Mouse (Mus musculus): ENCODE measurements around the gene Slc38a2. TPM values are rescaled to one million over a fixed set of nuclear protein-coding genes. Genes with fewer than 3 reads are reported as not detected.

Gene Slc38a2
- polyA plus RNA-seq, 1 experiment from 2014 or later, result 33.8 TPM

DNA sequence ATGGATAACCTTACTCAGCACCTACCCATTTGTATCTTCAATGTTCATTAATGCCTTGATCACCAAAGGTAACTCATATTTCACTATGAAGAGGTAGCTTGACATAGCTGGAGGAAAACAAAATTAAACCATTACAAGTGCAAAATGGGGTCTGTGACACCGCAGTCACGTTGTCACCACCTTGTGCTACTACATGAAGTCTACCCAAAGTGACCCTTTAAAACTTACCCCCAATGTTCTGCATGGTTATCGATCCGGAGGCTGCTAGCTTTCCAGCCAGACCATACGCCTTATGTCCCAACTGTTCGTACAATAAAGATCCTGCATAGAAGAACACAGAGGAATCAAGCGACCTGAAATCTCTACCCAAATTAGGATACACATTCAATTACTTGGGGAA is 4.5 kb downstream of the Slc38a2 start:
- Histone ChIP-seq H3K4me2 (no peak overlapping the region), H3K27me3 (no peaks in the 10 kb centered on the region), H3K4me1 (replicated peaks) (peaks cover 26% of the 10 kb centered on the region), H3K4me3 (replicated peaks) (no peak overlapping the region), H3K9ac (no peak overlapping the region), H3K36me3 (peaks cover 83% of the 10 kb centered on the region), H3K27ac (no peak overlapping the region), H3K9me3 (replicated peaks) (no peaks in the 10 kb centered on the region)
- no peak for DNase-seq
- 92% methylated on average over 7 of the region's 7 CpGs for WGBS (ENCODE audit: insufficient replicate concordance)
- no peak for ATAC-seq (ENCODE audit: low read depth)

DNA sequence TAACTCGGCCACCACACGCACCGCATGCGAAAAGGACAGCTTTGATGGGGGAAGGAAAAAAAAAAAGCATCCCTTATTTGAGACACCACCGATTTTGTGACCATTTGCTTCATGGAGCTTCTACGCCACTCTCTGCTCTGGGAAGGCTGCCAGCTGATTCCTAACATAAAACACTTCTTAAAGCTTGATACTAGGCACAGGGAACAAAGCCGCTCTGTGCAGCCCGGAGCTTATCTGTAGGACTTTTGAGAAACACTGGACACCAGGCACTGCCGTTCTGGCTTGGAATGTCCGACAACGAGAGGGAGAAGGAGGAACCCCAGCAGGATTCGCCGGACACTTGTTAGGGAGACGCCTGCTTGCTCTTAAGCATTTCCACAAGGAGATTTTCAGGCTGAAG is 5.8 kb downstream of the Slc38a2 start:
- no peak overlapping the region for H3K27ac ChIP-seq
- no peaks in the 10 kb centered on the region for H3K9me3 ChIP-seq (replicated peaks)
- peaks cover 93% of the 10 kb centered on the region for H3K36me3 ChIP-seq
- H3K27me3 ChIP-seq, result no peaks in the 10 kb centered on the region
- peaks cover 26% of the 10 kb centered on the region for H3K4me1 ChIP-seq (replicated peaks)
- no peak overlapping the region for H3K4me2 ChIP-seq
- no peak overlapping the region for H3K9ac ChIP-seq
- H3K4me3 ChIP-seq (replicated peaks), result no peak overlapping the region
- 89% methylated on average over 14 of the region's 14 CpGs for whole genome bisulfite sequencing (ENCODE audit: insufficient replicate concordance)
- ATAC-seq (ENCODE audit: low read depth) (no peak), DNase-seq (no peak)

DNA sequence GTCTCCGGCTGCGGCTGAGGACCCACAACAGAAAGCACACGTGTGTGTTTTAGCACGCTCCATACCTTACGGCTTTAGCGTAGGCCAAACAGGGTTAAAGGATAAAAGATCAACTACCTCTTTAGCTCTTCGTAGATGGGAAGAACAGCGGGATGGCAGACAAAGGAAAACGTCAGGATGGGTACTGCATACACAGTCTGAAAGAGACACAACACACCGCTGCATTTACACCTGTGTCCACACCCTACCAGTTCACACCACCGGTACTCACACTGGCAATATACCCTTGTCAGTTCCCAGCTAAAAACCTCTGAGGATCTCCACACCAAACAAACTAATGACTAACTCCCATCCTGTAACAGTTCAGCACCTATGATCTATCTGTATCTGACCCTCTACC is 7.1 kb downstream of the Slc38a2 start:
- ATAC-seq (ENCODE audit: low read depth), result no peak
- Histone ChIP-seq H3K4me2 (no peak overlapping the region), H3K9me3 (replicated peaks) (no peaks in the 10 kb centered on the region), H3K27ac (no peak overlapping the region), H3K4me3 (replicated peaks) (no peak overlapping the region), H3K9ac (no peak overlapping the region), H3K4me1 (replicated peaks) (peaks cover 21% of the 10 kb centered on the region), H3K27me3 (no peaks in the 10 kb centered on the region), H3K36me3 (peaks cover 95% of the 10 kb centered on the region)
- 93% methylated on average over 11 of the region's 11 CpGs for WGBS (ENCODE audit: insufficient replicate concordance)
- no peak for DNase-seq

DNA sequence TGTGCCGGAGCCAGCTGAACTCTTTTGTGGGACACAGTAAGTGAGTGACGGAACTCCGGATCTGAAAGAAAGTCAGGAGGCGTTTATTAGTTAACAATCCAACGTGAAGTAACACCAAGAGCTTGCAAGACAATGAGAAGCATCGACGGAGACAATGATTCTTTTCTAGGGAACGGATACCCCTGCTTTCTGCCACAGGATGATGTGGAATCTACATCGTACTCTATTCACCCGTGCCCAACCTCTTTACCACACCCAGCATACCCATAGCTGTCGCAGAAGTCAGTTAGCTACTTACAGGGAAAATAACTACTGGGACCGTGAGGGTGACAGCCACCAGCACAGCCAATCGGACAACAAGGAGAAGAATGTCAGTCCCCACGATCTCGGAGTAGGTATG is 8.1 kb downstream of the Slc38a2 start:
- peaks cover 11% of the 10 kb centered on the region for H3K4me1 ChIP-seq (replicated peaks)
- no peak overlapping the region for H3K27ac ChIP-seq
- no peaks in the 10 kb centered on the region for H3K9me3 ChIP-seq (replicated peaks)
- peaks cover 89% of the 10 kb centered on the region for H3K36me3 ChIP-seq
- DNase-seq (no peak), ATAC-seq (ENCODE audit: low read depth) (no peak)
- no peak overlapping the region for H3K4me2 ChIP-seq
- H3K27me3 ChIP-seq, result no peaks in the 10 kb centered on the region
- 89% methylated on average over 15 of the region's 15 CpGs for WGBS (ENCODE audit: insufficient replicate concordance)
- H3K4me3 ChIP-seq (replicated peaks), result no peak overlapping the region
- H3K9ac ChIP-seq, result no peak overlapping the region

DNA sequence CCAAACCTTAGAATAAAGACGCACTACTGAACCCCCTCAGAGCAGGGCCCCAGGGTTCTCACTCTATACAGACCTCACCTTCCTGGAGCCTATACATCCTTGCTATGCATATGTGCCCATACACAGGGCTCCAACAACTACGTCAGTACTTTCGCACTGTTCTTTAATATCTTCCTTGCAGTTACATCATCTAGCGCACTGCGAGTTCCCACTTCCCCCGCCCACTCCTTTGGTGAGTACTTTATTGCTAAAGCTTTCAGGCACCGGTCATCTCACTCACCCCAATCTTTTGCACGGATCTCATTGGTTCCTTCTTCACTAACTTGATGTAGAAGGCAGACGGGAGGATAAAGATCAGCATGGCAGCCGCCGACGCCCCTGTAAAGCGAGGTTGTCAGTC is 8.7 kb downstream of the Slc38a2 start:
- Histone ChIP-seq H3K4me1 (replicated peaks) (peaks cover 5% of the 10 kb centered on the region), H3K27ac (no peak overlapping the region), H3K4me2 (no peak overlapping the region), H3K9ac (no peak overlapping the region), H3K4me3 (replicated peaks) (no peak overlapping the region), H3K9me3 (replicated peaks) (no peaks in the 10 kb centered on the region), H3K36me3 (peaks cover 83% of the 10 kb centered on the region), H3K27me3 (no peaks in the 10 kb centered on the region)
- no peak for DNase-seq
- no peak for ATAC-seq (ENCODE audit: low read depth)
- WGBS (ENCODE audit: insufficient replicate concordance), result 88% methylated on average over 13 of the region's 13 CpGs

DNA sequence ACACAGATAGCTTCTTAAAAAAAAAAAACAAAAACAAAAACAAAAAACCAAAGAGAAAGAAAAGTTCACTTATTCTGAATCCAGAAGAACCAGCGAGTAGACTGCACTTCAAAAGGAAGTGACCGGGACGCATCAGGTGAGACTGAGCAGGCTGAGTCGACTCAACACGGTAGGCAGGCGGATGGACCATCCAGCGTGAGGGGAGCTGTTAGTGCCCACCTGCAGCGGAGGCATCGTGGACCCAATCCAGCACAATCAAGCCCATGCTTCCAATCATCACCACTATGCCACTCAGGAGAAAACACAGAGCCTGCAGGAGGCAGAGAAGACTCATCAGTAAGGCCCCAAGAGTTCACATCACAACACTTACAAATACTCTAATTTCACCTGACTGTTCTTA is 9.6 kb downstream of the Slc38a2 start:
- 0 out of 2 replicates have a peak, but pooled peaks cover 3% of the 10 kb centered on the region for H3K4me1 ChIP-seq (replicated peaks)
- peaks cover 74% of the 10 kb centered on the region for H3K36me3 ChIP-seq
- H3K27me3 ChIP-seq, result no peaks in the 10 kb centered on the region
- WGBS (ENCODE audit: insufficient replicate concordance), result 90% methylated on average over 9 of the region's 9 CpGs
- no peaks in the 10 kb centered on the region for H3K9me3 ChIP-seq (replicated peaks)
- ATAC-seq (ENCODE audit: low read depth) (no peak), DNase-seq (no peak)
- no peak overlapping the region for H3K9ac ChIP-seq
- no peak overlapping the region for H3K4me3 ChIP-seq (replicated peaks)
- H3K4me2 ChIP-seq, result no peak overlapping the region
- H3K27ac ChIP-seq, result no peak overlapping the region

DNA sequence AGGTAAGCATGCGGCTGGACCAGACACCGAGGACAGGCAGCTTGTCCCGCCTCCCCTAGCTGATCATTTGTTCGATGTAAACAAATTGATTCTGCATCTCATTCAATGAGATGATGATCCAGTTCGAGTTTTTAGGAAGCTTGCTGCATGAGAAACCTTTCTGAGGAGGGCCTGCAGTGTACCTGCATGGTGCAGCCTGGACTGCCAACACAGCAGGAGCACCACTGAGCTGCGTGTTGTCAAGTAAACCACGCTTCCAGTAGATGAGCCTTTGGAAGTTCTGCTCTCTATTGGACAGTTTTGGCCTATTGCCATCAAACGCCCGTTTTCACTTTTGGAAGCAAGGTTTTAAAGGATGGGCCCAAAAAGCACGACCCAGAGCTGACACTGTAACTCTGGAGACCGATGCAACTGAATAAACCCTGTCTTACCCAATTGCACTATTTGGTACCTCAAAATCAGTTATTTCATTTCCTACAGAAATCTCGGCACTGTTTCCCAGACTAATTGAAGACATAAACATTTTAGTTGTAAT is 10.7 kb downstream of the Slc38a2 start:
- H3K9me3 ChIP-seq (replicated peaks), result no peaks in the 10 kb centered on the region
- H3K27me3 ChIP-seq, result no peaks in the 10 kb centered on the region
- H3K27ac ChIP-seq, result no peak overlapping the region
- peaks cover 64% of the 10 kb centered on the region for H3K36me3 ChIP-seq
- DNase-seq (no peak), ATAC-seq (ENCODE audit: low read depth) (no peak)
- WGBS (ENCODE audit: insufficient replicate concordance), result 87% methylated on average over 12 of the region's 12 CpGs
- peaks cover 13% of the 10 kb centered on the region for H3K4me1 ChIP-seq (replicated peaks)
- no peak overlapping the region for H3K9ac ChIP-seq
- no peak overlapping the region for H3K4me3 ChIP-seq (replicated peaks)
- no peak overlapping the region for H3K4me2 ChIP-seq

DNA sequence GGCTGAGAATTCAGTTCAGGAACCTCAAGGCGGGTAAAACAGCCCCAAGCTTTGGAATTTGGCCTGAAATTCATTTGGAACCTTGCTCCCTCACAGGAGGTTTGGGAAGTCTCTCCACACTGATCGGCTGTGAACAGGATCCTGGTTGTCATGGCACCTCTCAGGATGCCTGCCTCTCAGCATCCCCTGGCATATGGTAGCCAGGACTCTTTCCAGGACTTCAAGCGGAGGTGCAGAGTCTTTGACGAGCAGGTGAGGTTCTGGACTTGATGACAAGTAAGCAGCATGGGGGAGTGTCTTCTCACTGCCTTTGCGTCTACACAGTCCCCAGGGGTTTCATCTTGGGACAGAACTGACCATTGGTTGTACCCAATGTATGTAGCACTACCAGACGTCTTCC is 11.5 kb downstream of the Slc38a2 start:
- no peak overlapping the region for H3K9ac ChIP-seq
- no peaks in the 10 kb centered on the region for H3K27me3 ChIP-seq
- H3K4me3 ChIP-seq (replicated peaks), result no peak overlapping the region
- ATAC-seq (ENCODE audit: low read depth), result no peak
- H3K4me2 ChIP-seq, result no peak overlapping the region
- H3K27ac ChIP-seq, result no peak overlapping the region
- DNase-seq, result no peak
- WGBS (ENCODE audit: insufficient replicate concordance), result 83% methylated on average over 6 of the region's 6 CpGs
- peaks cover 13% of the 10 kb centered on the region for H3K4me1 ChIP-seq (replicated peaks)
- peaks cover 56% of the 10 kb centered on the region for H3K36me3 ChIP-seq
- H3K9me3 ChIP-seq (replicated peaks), result no peaks in the 10 kb centered on the region

DNA sequence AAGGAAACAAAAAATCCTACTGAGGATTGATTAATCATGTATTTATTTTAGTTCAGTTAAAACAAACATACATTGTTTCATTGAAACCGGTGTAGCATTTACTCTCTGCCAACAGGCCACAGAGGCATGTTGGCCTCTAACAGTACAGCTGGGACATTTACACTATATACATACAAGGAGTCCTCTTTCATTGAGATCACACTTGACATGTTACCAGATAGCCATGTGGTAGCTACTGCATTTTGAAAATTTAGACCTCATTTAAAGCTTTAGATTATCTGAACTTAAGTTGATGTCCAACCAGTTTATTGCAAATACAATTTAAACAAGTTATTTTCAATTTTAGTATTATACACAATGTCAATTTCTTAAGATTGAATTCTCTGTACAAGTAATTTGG is 12.2 kb downstream of the Slc38a2 start:
- H3K27me3 ChIP-seq, result no peaks in the 10 kb centered on the region
- H3K9me3 ChIP-seq (replicated peaks), result no peaks in the 10 kb centered on the region
- H3K36me3 ChIP-seq, result peaks cover 49% of the 10 kb centered on the region
- H3K4me2 ChIP-seq, result no peak overlapping the region
- peaks cover 13% of the 10 kb centered on the region for H3K4me1 ChIP-seq (replicated peaks)
- H3K27ac ChIP-seq, result no peak overlapping the region
- WGBS (ENCODE audit: insufficient replicate concordance), result 57% methylated on average over 1 of the region's 1 CpGs
- H3K4me3 ChIP-seq (replicated peaks), result no peak overlapping the region
- H3K9ac ChIP-seq, result no peak overlapping the region
- DNase-seq (no peak), ATAC-seq (ENCODE audit: low read depth) (no peak)

DNA sequence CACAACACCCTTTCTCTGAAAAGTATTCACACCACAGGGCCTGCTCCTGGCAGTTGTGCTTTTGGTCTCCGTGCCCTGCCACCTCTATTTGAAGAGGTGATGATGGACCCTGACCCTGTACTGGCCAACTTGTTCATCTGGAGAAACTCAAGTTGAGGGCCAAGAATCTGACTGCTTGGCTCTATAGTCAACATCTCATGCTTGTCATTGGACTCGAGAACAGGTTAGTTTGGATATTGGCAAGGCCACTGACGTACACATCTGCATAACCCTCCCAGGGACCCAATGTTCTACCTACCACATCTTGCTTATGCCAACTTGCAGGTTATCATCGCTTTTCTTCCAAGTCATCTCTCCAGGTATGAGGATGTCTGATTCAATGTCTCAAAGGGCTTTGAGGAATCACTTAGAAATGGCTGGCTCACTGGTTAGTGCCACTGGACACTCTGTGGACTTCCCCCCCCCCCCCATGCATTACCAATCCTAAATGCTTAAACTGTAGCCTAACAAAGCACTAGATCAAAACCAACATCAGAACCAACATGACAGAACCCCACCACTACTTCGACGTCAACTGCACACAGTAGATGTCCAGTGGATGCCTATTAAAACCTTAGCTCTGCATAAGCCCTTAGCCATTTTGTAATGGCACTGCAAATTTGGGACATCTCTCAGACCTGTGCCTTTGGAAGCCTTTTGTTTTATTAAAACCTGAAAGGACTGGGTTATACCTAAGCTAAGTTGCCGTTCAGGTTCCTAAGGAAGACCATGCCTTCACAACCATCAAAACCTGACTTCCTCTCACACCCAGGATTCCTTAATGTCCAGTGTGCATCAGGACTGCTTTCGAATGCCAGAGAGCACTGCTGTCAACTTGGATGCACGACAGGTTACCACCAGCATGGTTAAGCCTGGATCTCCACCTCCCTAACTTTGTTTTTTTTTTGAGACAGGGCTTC is 13.1 kb downstream of the Slc38a2 start:
- no peaks in the 10 kb centered on the region for H3K9me3 ChIP-seq (replicated peaks)
- H3K27ac ChIP-seq, result no peak overlapping the region
- peaks cover 13% of the 10 kb centered on the region for H3K4me1 ChIP-seq (replicated peaks)
- DNase-seq (no peak), ATAC-seq (ENCODE audit: low read depth) (no peak)
- no peak overlapping the region for H3K9ac ChIP-seq
- no peaks in the 10 kb centered on the region for H3K27me3 ChIP-seq
- H3K36me3 ChIP-seq, result peaks cover 40% of the 10 kb centered on the region
- WGBS (ENCODE audit: insufficient replicate concordance), result 71% methylated on average over 9 of the region's 9 CpGs
- H3K4me3 ChIP-seq (replicated peaks), result no peak overlapping the region
- H3K4me2 ChIP-seq, result no peak overlapping the region

DNA sequence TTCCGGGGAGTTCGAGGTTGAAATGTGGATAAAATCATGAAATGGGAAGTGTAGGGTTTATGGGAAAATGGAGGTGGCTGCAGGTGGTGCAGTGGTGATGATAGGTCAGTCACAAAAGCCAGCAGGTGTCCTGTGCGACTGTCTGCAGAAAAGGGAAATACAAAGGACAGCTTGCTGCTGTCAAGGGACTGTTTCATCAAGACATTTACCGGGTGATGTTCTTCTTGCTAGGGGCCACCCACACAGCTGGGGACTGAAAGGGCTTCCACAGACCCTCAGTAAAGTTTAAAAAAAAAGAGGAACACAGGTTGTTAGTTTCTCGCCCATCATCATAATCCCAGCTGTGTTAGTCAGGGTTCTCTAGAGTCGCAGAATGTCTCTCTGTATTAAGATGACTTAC is 14.3 kb downstream of the Slc38a2 start:
- ATAC-seq (ENCODE audit: low read depth) (no peak), DNase-seq (no peak)
- WGBS (ENCODE audit: insufficient replicate concordance), result 51% methylated on average over 6 of the region's 6 CpGs
- H3K9me3 ChIP-seq (replicated peaks), result no peaks in the 10 kb centered on the region
- peaks cover 28% of the 10 kb centered on the region for H3K36me3 ChIP-seq
- H3K4me2 ChIP-seq, result no peak overlapping the region
- no peak overlapping the region for H3K27ac ChIP-seq
- no peak overlapping the region for H3K9ac ChIP-seq
- no peaks in the 10 kb centered on the region for H3K27me3 ChIP-seq
- no peak overlapping the region for H3K4me3 ChIP-seq (replicated peaks)
- peaks cover 13% of the 10 kb centered on the region for H3K4me1 ChIP-seq (replicated peaks)
